Mouse (Mus musculus) layer of hippocampus, adult 8-10 months (tissue): ENCODE data around the gene Focad. TPM values are rescaled to one million over a fixed set of nuclear protein-coding genes. Genes with fewer than 3 reads are reported as not detected.

Experiments
- DNase-seq, 2 experiments: peaks; one replicate each; pipeline ENCODE4 v3.0.0; 2022; ENCODE audit warnings: low spot score in 2 of 2
- total RNA-seq, 4 experiments: library from RNA; stranded (reverse); gene quantifications; 2 replicates each; pipeline ENCODE4 v1.2.4; 2022

The Focad gene
- total RNA-seq, 4 experiments from 2014 or later = 64.5 to 80.0 (median 75.5) TPM

- no peak for DNase-seq
Observed at GRCm38 (mm10) chr4:88155490-88156160, 61.2 kb downstream of the Focad start.

GRCm38 (mm10) chr4:88156961-88157360 lies 62.5 kb downstream of the Focad start:
- DNase-seq = no peak

GRCm38 (mm10) chr4:88157644-88158043 lies 63.2 kb downstream of the Focad start:
- DNase-seq = no peak

- no peak for DNase-seq
Observed at GRCm38 (mm10) chr4:88159256-88159655, 64.8 kb downstream of the Focad start.

GRCm38 (mm10) chr4:88159700-88160099 lies 65.3 kb downstream of the Focad start:
- DNase-seq = no peak

GRCm38 (mm10) chr4:88163511-88164247 lies 69.2 kb downstream of the Focad start:
- DNase-seq = no peak

- DNase-seq = no peak
Observed at GRCm38 (mm10) chr4:88167008-88167862, 72.8 kb downstream of the Focad start.

GRCm38 (mm10) chr4:88175058-88175974 lies 80.9 kb downstream of the Focad start:
- no peak for DNase-seq

- no peak for DNase-seq
Observed at GRCm38 (mm10) chr4:88179296-88179695, 84.9 kb downstream of the Focad start.

- peak; percentile 35 to 49 for DNase-seq
Observed at GRCm38 (mm10) chr4:88184293-88184692, 89.9 kb downstream of the Focad start.

GRCm38 (mm10) chr4:88185872-88186426 lies 91.5 kb downstream of the Focad start:
- DNase-seq = no peak

- no peak for DNase-seq
Observed at GRCm38 (mm10) chr4:88187649-88188048, 93.2 kb downstream of the Focad start.

- no peak for DNase-seq
Observed at GRCm38 (mm10) chr4:88189495-88189894, 95.1 kb downstream of the Focad start.

GRCm38 (mm10) chr4:88194256-88194655 lies 99.8 kb downstream of the Focad start:
- DNase-seq = no peak

GRCm38 (mm10) chr4:88195898-88196495 lies 101.6 kb downstream of the Focad start:
- peak; percentile 75 to 76 for DNase-seq

GRCm38 (mm10) chr4:88196500-88196912 lies 102.1 kb downstream of the Focad start:
- no peak for DNase-seq

GRCm38 (mm10) chr4:88197244-88197643 lies 102.8 kb downstream of the Focad start:
- DNase-seq = no peak

GRCm38 (mm10) chr4:88199186-88199585 lies 104.8 kb downstream of the Focad start:
- DNase-seq = no peak

- DNase-seq = no peak
Observed at GRCm38 (mm10) chr4:88201047-88201446, 106.6 kb downstream of the Focad start.

GRCm38 (mm10) chr4:88208676-88209075 lies 114.2 kb downstream of the Focad start:
- DNase-seq = no peak
